8 mouse cellular contexts compared by ENCODE assay signal in genomic region chr10:11280235-11280577, GRCm38 (mm10). TPM values are rescaled to one million over a fixed set of nuclear protein-coding genes. Genes with fewer than 3 reads are reported as not detected.
DNase-seq lines count a peak whose midpoint lies in the region; ATAC-seq and TF ChIP-seq lines count a peak whose summit lies in the region.

No protein-coding gene starts in this region.

- TF ChIP-seq POLR2A in kidney, adult 2 months (IDR thresholded peaks at IDR 0.05; ENCODE audit: low read depth, low read length): no peak
- no peak for TF ChIP-seq POLR2A in bone marrow macrophage, adult 2 months (IDR thresholded peaks at IDR 0.05; ENCODE audit: borderline replicate concordance, low read depth, low read length)

- no peak; the same call in 1 of the 2 replicates for ATAC-seq in hindbrain, embryonic 12.5 days (ENCODE audit: low FRiP score)
- no peak for ATAC-seq in midbrain, embryonic 14.5 days (ENCODE audit: low FRiP score, low TSS enrichment)

- no peaks in the 10 kb centered on the region for H3K4me1 ChIP-seq in kidney, adult 2 months (ENCODE audit: control insufficient read depth, insufficient read depth, low read length)
- peaks cover 3% of the 10 kb centered on the region; the same call in 1 of the 2 replicates for H3K4me1 ChIP-seq in bone marrow macrophage, adult 2 months (ENCODE audit: control insufficient read depth, insufficient read depth, low read length)
- peaks cover 4% of the 10 kb centered on the region; the same call in 1 of the 2 replicates for H3K4me1 ChIP-seq in hindbrain, embryonic 12.5 days
- H3K4me1 ChIP-seq in midbrain, embryonic 14.5 days (ENCODE audit: control insufficient read depth, insufficient read depth, low read length): peaks cover 5% of the 10 kb centered on the region; the same call in 1 of the 2 replicates

- peak; percentile 3 for DNase-seq in kidney, adult 2 months
- DNase-seq in kidney, postnatal 14 days: no peak
- no peak for DNase-seq in midbrain, embryonic 14.5 days
- no peak for DNase-seq in frontal cortex, postnatal 36 days (ENCODE audit: low spot score in 2 of 2)
- DNase-seq in embryo, embryonic 10.5 days (ENCODE audit: low spot score): no peak
- DNase-seq in gastrocnemius, postnatal 4 days (ENCODE audit: low spot score in 2 of 2): no peak

- peak overlapping the region; percentile 100 for H3K27ac ChIP-seq in kidney, adult 2 months (ENCODE audit: insufficient read depth, low read depth, low read length)
- H3K27ac ChIP-seq in bone marrow macrophage, adult 2 months (ENCODE audit: insufficient read depth, low read depth, low read length): peak overlapping the region; percentile 94
- H3K27ac ChIP-seq in hindbrain, embryonic 12.5 days: peak overlapping the region; percentile 97
- H3K27ac ChIP-seq in midbrain, embryonic 14.5 days (replicated peaks; ENCODE audit: low read depth, low read length): peak overlapping the region; percentile 94

- H3K9me3 ChIP-seq in hindbrain, embryonic 12.5 days (replicated peaks): no peaks in the 10 kb centered on the region
- H3K9me3 ChIP-seq in midbrain, embryonic 14.5 days (ENCODE audit: control insufficient read depth, low read length): no peaks in the 10 kb centered on the region

- no peaks in the 10 kb centered on the region for H3K27me3 ChIP-seq in kidney, adult 2 months (replicated peaks; ENCODE audit: control insufficient read depth, insufficient read depth, low read length)
- H3K27me3 ChIP-seq in hindbrain, embryonic 12.5 days: no peaks in the 10 kb centered on the region
- H3K27me3 ChIP-seq in midbrain, embryonic 14.5 days (ENCODE audit: control insufficient read depth, insufficient read depth, low read length): no peaks in the 10 kb centered on the region

- H3K9ac ChIP-seq in hindbrain, embryonic 12.5 days: peak overlapping the region; percentile 93
- peak overlapping the region; percentile 91 for H3K9ac ChIP-seq in midbrain, embryonic 14.5 days (replicated peaks; ENCODE audit: low read length)

- peak overlapping the region; percentile 86 for H3K4me2 ChIP-seq in hindbrain, embryonic 12.5 days (replicated peaks)
- peak overlapping the region; percentile 86 for H3K4me2 ChIP-seq in midbrain, embryonic 14.5 days (ENCODE audit: low read length)

- no peak for TF ChIP-seq CTCF in kidney, adult 2 months (conservative IDR thresholded peaks at IDR 0.05; ENCODE audit: insufficient read depth, insufficient read length, low read depth, low read length)
- TF ChIP-seq CTCF in bone marrow macrophage, adult 2 months (IDR thresholded peaks at IDR 0.05; ENCODE audit: low read depth, low read length): no peak

- H3K36me3 ChIP-seq in kidney, adult 2 months (ENCODE audit: control insufficient read depth, insufficient read depth, low read length): no peaks in the 10 kb centered on the region
- no peaks in the 10 kb centered on the region for H3K36me3 ChIP-seq in hindbrain, embryonic 12.5 days
- H3K36me3 ChIP-seq in midbrain, embryonic 14.5 days (ENCODE audit: control insufficient read depth, insufficient read depth, low read length): no peaks in the 10 kb centered on the region

- 6% methylated on average over 6 of the region's 6 CpGs for WGBS in kidney, adult 2 months
- 5% methylated on average over 6 of the region's 6 CpGs for WGBS in hindbrain, embryonic 12.5 days
- 7% methylated on average over 6 of the region's 6 CpGs for WGBS in midbrain, embryonic 14.5 days

- H3K4me3 ChIP-seq in kidney, adult 2 months (ENCODE audit: insufficient read depth, low read depth, low read length): peak overlapping the region; percentile 83
- peak overlapping the region; percentile 65 for H3K4me3 ChIP-seq in bone marrow macrophage, adult 2 months (ENCODE audit: insufficient read depth, low read length)
- peak overlapping the region; percentile 96 for H3K4me3 ChIP-seq in hindbrain, embryonic 12.5 days
- peak overlapping the region; percentile 94 for H3K4me3 ChIP-seq in midbrain, embryonic 14.5 days (replicated peaks; ENCODE audit: low read depth, low read length)

RNA-seq across cellular contexts. Expression of gene Fbxo30, which starts 0.9 kb away (rescaled TPM):
- 2.2 and 3.0 TPM in 2 replicates for polyA plus RNA-seq in kidney, adult 2 months (2012; rRNA removed)
- 7.2 and 9.2 TPM in 2 replicates for polyA plus RNA-seq in bone marrow macrophage, adult 2 months (2012; ENCODE audit: insufficient read depth, insufficient read length, missing spikeins)
- polyA plus RNA-seq in hindbrain, embryonic 12.5 days (2016; fragmentation: Nextera tagmentation; extraction: Ambion mirVana): 42.1 and 43.8 TPM in 2 replicates
- polyA plus RNA-seq in midbrain, embryonic 14.5 days (2014; fragmentation: Nextera tagmentation; extraction: Ambion mirVana): 13.8 and 21.3 TPM in 2 replicates
- total RNA-seq in gastrocnemius, postnatal 4 days (2021): 10 to 100 TPM; 21.2 to 23.5 TPM
